In genomic region chr2:152818679-152819078, GRCm38 (mm10) we compare ENCODE assay signal across 10 mouse cellular contexts. TPM values are rescaled to one million over a fixed set of nuclear protein-coding genes. Genes with fewer than 3 reads are reported as not detected.
DNase-seq lines count a peak whose midpoint lies in the region; ATAC-seq and TF ChIP-seq lines count a peak whose summit lies in the region.
"Had no signal": no experiment of that assay in that cellular context is flagged by ENCODE, and none has a peak within 500 bp of the region (broad histone marks: within the 10 kb centered on the region; RNA-seq: fewer than 3 reads in every experiment).

No protein-coding gene starts in this region.

- peak overlapping the region; percentile 71 for H3K27ac ChIP-seq in cerebellum, adult 2 months (ENCODE audit: insufficient read depth, low read length)
- peak overlapping the region; percentile 9; the same call in 1 of the 2 replicates for H3K27ac ChIP-seq in hindbrain, postnatal 0 days
- no peak overlapping the region for H3K27ac ChIP-seq in hindbrain, embryonic 16.5 days (ENCODE audit: low read depth, low read length)
- H3K27ac ChIP-seq in midbrain, postnatal 0 days (ENCODE audit: low read depth, low read length): 0 out of 2 replicates have a peak overlapping the region, but pooled peaks have one; percentile 6
- no peak overlapping the region for H3K27ac ChIP-seq in midbrain, embryonic 14.5 days (replicated peaks; ENCODE audit: low read depth, low read length)
- H3K27ac ChIP-seq in liver, embryonic 15.5 days (replicated peaks): peak overlapping the region; percentile 99
- H3K27ac ChIP-seq: midbrain, embryonic 15.5 days had no signal

- 14% methylated on average over 5 of the region's 5 CpGs for WGBS in cerebellum, adult 2 months
- WGBS in hindbrain, postnatal 0 days: 48% methylated on average over 5 of the region's 5 CpGs
- 58% methylated on average over 5 of the region's 5 CpGs for WGBS in hindbrain, embryonic 16.5 days
- WGBS in midbrain, postnatal 0 days: 45% methylated on average over 5 of the region's 5 CpGs
- whole genome bisulfite sequencing in midbrain, embryonic 14.5 days: 43% methylated on average over 5 of the region's 5 CpGs
- 83% methylated on average over 5 of the region's 5 CpGs for WGBS in liver, embryonic 15.5 days (ENCODE audit: insufficient replicate concordance)

- peak; percentile 43 to 56 for DNase-seq in cerebellum, adult 2 months
- DNase-seq in cerebellum, adult 11 months: no peak
- DNase-seq in hindbrain, postnatal 0 days (ENCODE audit: low spot score): no peak
- no peak for DNase-seq in midbrain, postnatal 0 days (ENCODE audit: low spot score)
- DNase-seq in midbrain, embryonic 14.5 days: no peak
- DNase-seq in right cerebral cortex, postnatal 4 days: no peak

- H3K9ac ChIP-seq in hindbrain, postnatal 0 days (replicated peaks; ENCODE audit: low read length): no peak overlapping the region
- no peak overlapping the region for H3K9ac ChIP-seq in hindbrain, embryonic 16.5 days (ENCODE audit: low read depth, low read length)
- no peak overlapping the region for H3K9ac ChIP-seq in midbrain, postnatal 0 days (replicated peaks; ENCODE audit: low read length, poor library complexity, severe bottlenecking)
- H3K9ac ChIP-seq in midbrain, embryonic 14.5 days (replicated peaks; ENCODE audit: low read length): no peak overlapping the region
- H3K9ac ChIP-seq in liver, embryonic 15.5 days: peak overlapping the region; percentile 13; the same call in 1 of the 2 replicates
- H3K9ac ChIP-seq: midbrain, embryonic 15.5 days had no signal

- no peak for TF ChIP-seq CTCF in cerebellum, adult 2 months (IDR thresholded peaks at IDR 0.05; ENCODE audit: borderline replicate concordance, insufficient read depth, low read depth, low read length)
- no peak for TF ChIP-seq CTCF in hindbrain, postnatal 0 days (IDR thresholded peaks at IDR 0.05; ENCODE audit: low read depth)
- no peak for TF ChIP-seq CTCF in midbrain, postnatal 0 days (IDR thresholded peaks at IDR 0.05)

- no peak for ATAC-seq in hindbrain, postnatal 0 days
- ATAC-seq in hindbrain, embryonic 16.5 days: no peak
- ATAC-seq in midbrain, postnatal 0 days (ENCODE audit: low FRiP score): no peak
- ATAC-seq in midbrain, embryonic 14.5 days (ENCODE audit: low FRiP score, low TSS enrichment): no peak
- ATAC-seq in liver, embryonic 15.5 days (ENCODE audit: insufficient read depth): no peak

- no peak overlapping the region for H3K4me3 ChIP-seq in cerebellum, adult 2 months (replicated peaks; ENCODE audit: insufficient read depth, low read depth, low read length)
- H3K4me3 ChIP-seq in hindbrain, postnatal 0 days (ENCODE audit: low read length): no peak overlapping the region
- H3K4me3 ChIP-seq in hindbrain, embryonic 16.5 days (ENCODE audit: low read length): no peak overlapping the region
- H3K4me3 ChIP-seq in midbrain, postnatal 0 days (ENCODE audit: low read depth, low read length): no peak overlapping the region
- no peak overlapping the region for H3K4me3 ChIP-seq in midbrain, embryonic 14.5 days (replicated peaks; ENCODE audit: low read depth, low read length)
- no peak overlapping the region for H3K4me3 ChIP-seq in liver, embryonic 15.5 days (replicated peaks)
- H3K4me3 ChIP-seq: hindbrain, embryonic 10.5 days; midbrain, embryonic 15.5 days had no signal

- no peaks in the 10 kb centered on the region for H3K9me3 ChIP-seq in hindbrain, postnatal 0 days (ENCODE audit: low read length)
- H3K9me3 ChIP-seq in hindbrain, embryonic 16.5 days (ENCODE audit: control insufficient read depth, low read length): no peaks in the 10 kb centered on the region
- H3K9me3 ChIP-seq in midbrain, postnatal 0 days (ENCODE audit: low read length): no peaks in the 10 kb centered on the region
- no peaks in the 10 kb centered on the region for H3K9me3 ChIP-seq in midbrain, embryonic 14.5 days (ENCODE audit: control insufficient read depth, low read length)
- H3K9me3 ChIP-seq in liver, embryonic 15.5 days (replicated peaks): no peaks in the 10 kb centered on the region
- H3K9me3 ChIP-seq: hindbrain, embryonic 10.5 days; midbrain, embryonic 15.5 days had no signal

- no peak for TF ChIP-seq POLR2A in cerebellum, adult 2 months (IDR thresholded peaks at IDR 0.05; ENCODE audit: borderline replicate concordance, insufficient read depth, low read length)

- no peaks in the 10 kb centered on the region for H3K36me3 ChIP-seq in hindbrain, postnatal 0 days (ENCODE audit: insufficient read depth, low read length)
- no peaks in the 10 kb centered on the region for H3K36me3 ChIP-seq in hindbrain, embryonic 16.5 days (ENCODE audit: control insufficient read depth, insufficient read depth, low read length)
- no peaks in the 10 kb centered on the region for H3K36me3 ChIP-seq in midbrain, postnatal 0 days (ENCODE audit: insufficient read depth, low read length)
- H3K36me3 ChIP-seq in midbrain, embryonic 14.5 days (ENCODE audit: control insufficient read depth, insufficient read depth, low read length): peaks cover 12% of the 10 kb centered on the region
- peaks cover 54% of the 10 kb centered on the region for H3K36me3 ChIP-seq in liver, embryonic 15.5 days (replicated peaks)

- H3K27me3 ChIP-seq in cerebellum, adult 2 months (ENCODE audit: control insufficient read depth, insufficient read depth, low read length): no peaks in the 10 kb centered on the region
- no peaks in the 10 kb centered on the region for H3K27me3 ChIP-seq in hindbrain, postnatal 0 days (ENCODE audit: insufficient read depth, low read length)
- no peaks in the 10 kb centered on the region for H3K27me3 ChIP-seq in hindbrain, embryonic 16.5 days (replicated peaks; ENCODE audit: control insufficient read depth, insufficient read depth, low read length)
- H3K27me3 ChIP-seq in midbrain, postnatal 0 days (ENCODE audit: insufficient read depth, low read length): no peaks in the 10 kb centered on the region
- H3K27me3 ChIP-seq in midbrain, embryonic 14.5 days (ENCODE audit: control insufficient read depth, insufficient read depth, low read length): no peaks in the 10 kb centered on the region
- H3K27me3 ChIP-seq in liver, embryonic 15.5 days: no peaks in the 10 kb centered on the region
- H3K27me3 ChIP-seq: midbrain, embryonic 15.5 days had no signal

- H3K4me2 ChIP-seq in hindbrain, postnatal 0 days (ENCODE audit: low read depth, low read length): no peak overlapping the region
- no peak overlapping the region for H3K4me2 ChIP-seq in hindbrain, embryonic 16.5 days (ENCODE audit: low read length)
- H3K4me2 ChIP-seq in midbrain, postnatal 0 days (ENCODE audit: low read depth, low read length, poor library complexity, severe bottlenecking): no peak overlapping the region
- H3K4me2 ChIP-seq in midbrain, embryonic 14.5 days (ENCODE audit: low read length): no peak overlapping the region
- H3K4me2 ChIP-seq in liver, embryonic 15.5 days: peak overlapping the region; percentile 21; the same call in 1 of the 2 replicates
- H3K4me2 ChIP-seq: midbrain, embryonic 15.5 days had no signal

- H3K4me1 ChIP-seq in cerebellum, adult 2 months (ENCODE audit: control insufficient read depth, insufficient read depth, low read length): peaks cover 65% of the 10 kb centered on the region
- H3K4me1 ChIP-seq in hindbrain, postnatal 0 days (ENCODE audit: insufficient read depth, low read length): peaks cover 38% of the 10 kb centered on the region
- peaks cover 42% of the 10 kb centered on the region for H3K4me1 ChIP-seq in hindbrain, embryonic 16.5 days (ENCODE audit: control insufficient read depth, insufficient read depth, low read depth, low read length)
- peaks cover 8% of the 10 kb centered on the region; the same call in 1 of the 2 replicates for H3K4me1 ChIP-seq in midbrain, postnatal 0 days (ENCODE audit: insufficient read depth, low read length)
- H3K4me1 ChIP-seq in midbrain, embryonic 14.5 days (ENCODE audit: control insufficient read depth, insufficient read depth, low read length): peaks cover 28% of the 10 kb centered on the region
- H3K4me1 ChIP-seq in liver, embryonic 15.5 days (replicated peaks): peaks cover 95% of the 10 kb centered on the region

RNA-seq across cellular contexts. Expression of gene Bcl2l1, which starts 12.8 kb away (rescaled TPM):
- 141 and 142 TPM in 2 replicates for polyA plus RNA-seq in cerebellum, adult 2 months (2012; rRNA removed)
- 130 and 135 TPM in 2 replicates for total RNA-seq in hindbrain, postnatal 0 days (2014; rRNA removed)
- 110 and 123 TPM in 2 replicates for polyA plus RNA-seq in hindbrain, postnatal 0 days (2015; fragmentation: Nextera tagmentation; extraction: Ambion mirVana)
- 138 and 159 TPM in 2 replicates for polyA plus RNA-seq in hindbrain, embryonic 16.5 days (2015; fragmentation: Nextera tagmentation; extraction: Ambion mirVana)
- 124 and 133 TPM in 2 replicates for total RNA-seq in midbrain, postnatal 0 days (2014; rRNA removed)
- polyA plus RNA-seq in midbrain, postnatal 0 days (2015; fragmentation: Nextera tagmentation; extraction: Ambion mirVana): 150 and 158 TPM in 2 replicates
- 171 and 208 TPM in 2 replicates for polyA plus RNA-seq in midbrain, embryonic 14.5 days (2014; fragmentation: Nextera tagmentation; extraction: Ambion mirVana)
- polyA plus RNA-seq in liver, embryonic 15.5 days (2015; fragmentation: Nextera tagmentation; extraction: Ambion mirVana): 209 and 237 TPM in 2 replicates

RNA-seq across cellular contexts. Expression of gene Tpx2, which starts 29.1 kb away (rescaled TPM):
- 1.2 TPM in 2 replicates for polyA plus RNA-seq in cerebellum, adult 2 months (2012; rRNA removed)
- 8.1 and 15.6 TPM in 2 replicates for total RNA-seq in hindbrain, postnatal 0 days (2014; rRNA removed)
- 14.3 and 21.0 TPM in 2 replicates for polyA plus RNA-seq in hindbrain, postnatal 0 days (2015; fragmentation: Nextera tagmentation; extraction: Ambion mirVana)
- polyA plus RNA-seq in hindbrain, embryonic 16.5 days (2015; fragmentation: Nextera tagmentation; extraction: Ambion mirVana): 14.8 and 19.8 TPM in 2 replicates
- 4.2 and 4.7 TPM in 2 replicates for total RNA-seq in midbrain, postnatal 0 days (2014; rRNA removed)
- 4.6 and 4.8 TPM in 2 replicates for polyA plus RNA-seq in midbrain, postnatal 0 days (2015; fragmentation: Nextera tagmentation; extraction: Ambion mirVana)
- polyA plus RNA-seq in midbrain, embryonic 14.5 days (2014; fragmentation: Nextera tagmentation; extraction: Ambion mirVana): 14.2 and 27.5 TPM in 2 replicates
- polyA plus RNA-seq in liver, embryonic 15.5 days (2015; fragmentation: Nextera tagmentation; extraction: Ambion mirVana): 52.8 and 59.4 TPM in 2 replicates

Comparison
In these comparisons a context has a peak if more than half of its experiments do, and no peak if none do; other contexts are left out.
1. DNase-seq: peak in cerebellum, adult 2 months (2 of 2); none in cerebellum, adult 11 months (single experiment), hindbrain, postnatal 0 days (single experiment), midbrain, postnatal 0 days (single experiment), midbrain, embryonic 14.5 days (single experiment) and right cerebral cortex, postnatal 4 days (single experiment).
2. H3K27ac ChIP-seq: peak in cerebellum, adult 2 months (single experiment), hindbrain, postnatal 0 days (single experiment), midbrain, postnatal 0 days (single experiment) and liver, embryonic 15.5 days (single experiment); none in hindbrain, embryonic 16.5 days (single experiment) and midbrain, embryonic 14.5 days (single experiment).